Mouse (Mus musculus) CH12.LX (cell line): ENCODE data around the gene Max. TPM values are rescaled to one million over a fixed set of nuclear protein-coding genes. Genes with fewer than 3 reads are reported as not detected.

ENCODE experiments used
- DNase-seq: peaks from one replicate; pipeline ENCODE4 v3.0.0-alpha.2; 2013; ENCODE audit errors: extremely low read depth
- H3K27ac ChIP-seq: 2 replicates; pipeline ENCODE4 v1.5.1; 2012; ENCODE audit warnings: low read depth, mild to moderate bottlenecking, control low read depth, moderate library complexity; ENCODE audit not compliant: insufficient read depth
- H3K27me3 ChIP-seq: replicated peaks from 2 replicates; pipeline ENCODE3; 2012; ENCODE audit warnings: inconsistent platforms
- H3K36me3 ChIP-seq, 2 experiments: replicated peaks in 1 of 2; 2 replicates each; pipeline versions ENCODE3 to v1.6.1; 2012; ENCODE audit warnings: inconsistent platforms in 1 of 2, low read length in 1 of 2, mild to moderate bottlenecking in 1 of 2, mixed read lengths in 1 of 2, moderate library complexity in 1 of 2; ENCODE audit not compliant: control insufficient read depth in 1 of 2, insufficient read depth in 1 of 2
- H3K4me1 ChIP-seq, 2 experiments: 2 replicates each; pipeline ENCODE4 v1.6.1; 2012; ENCODE audit warnings: inconsistent platforms in 1 of 2, moderate library complexity in 1 of 2; ENCODE audit not compliant: insufficient read depth in 2 of 2, control insufficient read depth in 1 of 2
- H3K4me2 ChIP-seq: 2 replicates; pipeline ENCODE4 v1.6.1; 2012; ENCODE audit warnings: low read depth, mild to moderate bottlenecking, control low read depth; ENCODE audit not compliant: poor library complexity, insufficient read depth, severe bottlenecking
- H3K4me3 ChIP-seq, 3 experiments: fragments of 150-350 bp in 1 of 3; sonication (generic) in 1 of 3; replicated peaks in 1 of 3; 2 replicates each; pipeline versions ENCODE3 to v1.5.1; 2011 to 2012; ENCODE audit warnings: low read depth in 2 of 3, low read length in 2 of 3, mild to moderate bottlenecking in 2 of 3, moderate library complexity in 2 of 3, control low read depth in 1 of 3, improper control_type of control experiment in 1 of 3, inconsistent platforms in 1 of 3, mixed read lengths in 1 of 3; ENCODE audit not compliant: poor library complexity in 1 of 3
- H3K79me2 ChIP-seq: replicated peaks from 2 replicates; pipeline ENCODE4 v1.6.1; 2012; ENCODE audit warnings: mild to moderate bottlenecking, moderate library complexity; ENCODE audit not compliant: control insufficient read depth, poor library complexity, insufficient read depth, severe bottlenecking; ENCODE audit errors: extremely low read depth
- H3K9ac ChIP-seq: 2 replicates; pipeline ENCODE4 v1.6.1; 2012; ENCODE audit warnings: low read depth, mild to moderate bottlenecking, control low read depth, moderate library complexity; ENCODE audit not compliant: insufficient read depth
- H3K9me3 ChIP-seq: replicated peaks from 2 replicates; pipeline ENCODE3; 2012; ENCODE audit warnings: low read length, inconsistent platforms, mixed read lengths
- CTCF ChIP-seq, 2 experiments: IDR thresholded peaks in 1 of 2; conservative IDR thresholded peaks in 1 of 2; 2 replicates each; pipeline ENCODE4 v1.5.1; 2011 to 2012; ENCODE audit warnings: low read depth in 2 of 2, low read length in 2 of 2, improper control_type of control experiment in 1 of 2, inconsistent platforms in 1 of 2, mild to moderate bottlenecking in 1 of 2, moderate library complexity in 1 of 2
- E2F4 ChIP-seq: IDR thresholded peaks from 2 replicates; pipeline ENCODE4 v1.6.1; 2011; ENCODE audit warnings: low read depth, low read length, improper control_type of control experiment; ENCODE audit not compliant: insufficient replicate concordance
- HCFC1 ChIP-seq: IDR thresholded peaks from 2 replicates; pipeline ENCODE4 v1.6.1; 2012; ENCODE audit warnings: low read depth, mild to moderate bottlenecking, inconsistent platforms, low read length, improper control_type of control experiment
- NELFE ChIP-seq: IDR thresholded peaks from 2 replicates; pipeline ENCODE4 v1.6.1; 2011; ENCODE audit warnings: low read depth, low read length, improper control_type of control experiment
- NRF1 ChIP-seq: IDR thresholded peaks from 2 replicates; pipeline ENCODE4 v1.6.1; 2014; ENCODE audit warnings: low read depth, mild to moderate bottlenecking, inconsistent platforms, low read length, improper control_type of control experiment, moderate library complexity
- POLR2AphosphoS2 ChIP-seq: IDR thresholded peaks from 2 replicates; pipeline ENCODE4 v1.6.1; 2011; ENCODE audit warnings: low read depth, low read length, improper control_type of control experiment
- RAD21 ChIP-seq: IDR thresholded peaks from 2 replicates; pipeline ENCODE4 v1.6.1; 2011; ENCODE audit warnings: low read depth, mild to moderate bottlenecking, low read length, improper control_type of control experiment, moderate library complexity
- SMC3 ChIP-seq: IDR thresholded peaks from 2 replicates; pipeline ENCODE4 v1.6.1; 2011; ENCODE audit warnings: low read depth, low read length, improper control_type of control experiment
- TBP ChIP-seq: conservative IDR thresholded peaks from 2 replicates; pipeline ENCODE4 v1.6.1; 2011; ENCODE audit warnings: low read depth, low read length, improper control_type of control experiment
- TCF12 ChIP-seq: IDR thresholded peaks from 2 replicates; pipeline ENCODE4 v1.6.1; 2014; ENCODE audit warnings: low read depth, mild to moderate bottlenecking, inconsistent platforms, low read length, improper control_type of control experiment
- ZMIZ1 ChIP-seq: IDR thresholded peaks from 2 replicates; pipeline ENCODE4 v1.6.1; 2012; ENCODE audit warnings: low read depth, mild to moderate bottlenecking, inconsistent platforms, low read length, improper control_type of control experiment
- dilution Hi-C: fragments of 300-500 bp; cut with MboI; formaldehyde crosslinking; loops from 2 replicates; pipeline ENCODE4 v1.14.3; 2020; ENCODE audit warnings: low sequenced_read_pairs; ENCODE audit not compliant: extremely low pct_unique_long_range_greater_than_20kb, extremely low pct_ligation_motif_present
- in situ Hi-C: fragments of 300-500 bp; cut with MboI; formaldehyde crosslinking; loops from 3 replicates; pipeline ENCODE4 v1.14.3; 2019; ENCODE audit warnings: low sequenced_read_pairs, low pct_ligation_motif_present, low pct_unique_long_range_greater_than_20kb, mixed read lengths
- polyA plus RNA-seq: library from polyadenylated mRNA; unstranded; fragments of >175 nt; gene quantifications from 2 replicates; pipeline ENCODE4 v1.2.1, GENCODE M21; 2012; ENCODE audit warnings: low read depth; ENCODE audit not compliant: insufficient read length
- total RNA-seq, 2 experiments: library from RNA; depleted of rRNA; stranded (reverse); fragments of 300-350 nt in 1 of 2; fragments of >200 nt in 1 of 2; gene quantifications; 2 replicates each; pipeline ENCODE4 v1.2.3; 2012 to 2014

The Max gene
- total and polyA plus RNA-seq, 3 experiments: 23.9 to 128 (median 69.6) TPM

DNA sequence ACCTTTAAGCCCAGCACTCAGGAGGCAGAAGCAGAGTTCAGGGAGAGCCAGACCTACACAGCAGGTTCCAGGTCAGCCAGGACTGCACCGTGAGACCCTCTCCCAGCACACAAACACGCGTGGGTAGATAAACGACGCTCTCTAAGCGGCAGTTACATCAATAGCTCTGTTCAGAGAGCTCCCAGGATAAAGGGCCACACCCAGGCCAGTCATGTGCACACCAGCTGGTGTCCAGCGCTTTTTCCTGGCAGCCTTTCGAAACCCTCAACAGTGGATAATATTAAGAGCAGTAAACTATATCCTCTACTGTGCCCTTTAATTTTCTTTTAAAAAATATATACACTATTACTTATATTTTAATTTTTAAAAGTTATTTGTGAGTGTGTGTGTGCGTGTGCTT, 49.8 kb downstream of the Max start:
- peaks cover 17 to 81% of the 10 kb centered on the region in 2 experiments for H3K36me3 ChIP-seq
- DNase-seq: no peak
- H3K27me3 ChIP-seq: no peaks in the 10 kb centered on the region
- no peak overlapping the region for H3K27ac ChIP-seq
- H3K4me1 ChIP-seq: no peaks in the 10 kb centered on the region
- no peak overlapping the region for H3K4me2 ChIP-seq
- dilution Hi-C loops: no loop called here
- no peak overlapping the region for H3K9ac ChIP-seq
- no peak overlapping the region for H3K4me3 ChIP-seq
- in situ Hi-C loops: no loop called here
- H3K79me2 ChIP-seq: no peaks in the 10 kb centered on the region
- no peaks in the 10 kb centered on the region for H3K9me3 ChIP-seq
- TF ChIP-seq POLR2AphosphoS2: no peak
- no peak for TF ChIP-seq TCF12
- TF ChIP-seq HCFC1: no peak
- TF ChIP-seq TBP: no peak

DNA sequence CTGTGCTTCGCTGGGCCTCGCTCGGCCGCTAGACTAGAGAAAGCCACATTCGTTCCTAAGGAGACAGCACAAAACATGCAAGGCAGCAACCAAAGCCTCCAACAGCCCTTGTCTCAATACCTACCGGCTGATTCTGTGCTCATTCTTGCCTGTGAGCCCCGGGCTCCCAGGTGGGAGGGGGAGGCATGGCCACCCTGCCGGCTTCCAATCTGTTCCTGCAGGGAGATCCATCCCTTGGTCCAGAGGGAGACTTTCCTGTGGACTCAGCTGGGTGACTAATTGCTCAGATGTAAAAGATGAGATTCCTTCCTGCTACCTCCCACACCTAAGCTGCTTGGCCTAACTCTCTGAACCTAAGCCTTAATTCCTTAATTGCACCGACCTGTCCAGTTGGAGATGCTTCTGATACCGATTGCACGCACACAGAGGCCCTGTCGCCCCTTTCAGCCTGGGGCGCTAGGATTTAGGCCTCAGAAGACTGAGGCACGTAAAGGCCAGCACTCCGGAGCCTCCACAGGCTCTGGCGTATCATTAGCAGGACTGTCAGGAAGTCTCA, 50.8 kb downstream of the Max start:
- Histone ChIP-seq H3K4me3 (no peak overlapping the region), H3K9ac (no peak overlapping the region), H3K4me1 (no peaks in the 10 kb centered on the region), H3K9me3 (no peaks in the 10 kb centered on the region), H3K27me3 (no peaks in the 10 kb centered on the region), H3K79me2 (no peaks in the 10 kb centered on the region), H3K36me3 (peaks cover 17 to 81% of the 10 kb centered on the region in 2 experiments), H3K4me2 (no peak overlapping the region), H3K27ac (no peak overlapping the region)
- dilution Hi-C loops: no loop called here
- in situ Hi-C loops: no loop called here
- no peak for DNase-seq
- TF ChIP-seq SMC3: no peak
- no peak for TF ChIP-seq E2F4
- TF ChIP-seq NRF1: no peak
- TF ChIP-seq RAD21: no peak
- no peak for TF ChIP-seq NELFE
- TF ChIP-seq ZMIZ1: no peak
- no peak for TF ChIP-seq TBP

DNA sequence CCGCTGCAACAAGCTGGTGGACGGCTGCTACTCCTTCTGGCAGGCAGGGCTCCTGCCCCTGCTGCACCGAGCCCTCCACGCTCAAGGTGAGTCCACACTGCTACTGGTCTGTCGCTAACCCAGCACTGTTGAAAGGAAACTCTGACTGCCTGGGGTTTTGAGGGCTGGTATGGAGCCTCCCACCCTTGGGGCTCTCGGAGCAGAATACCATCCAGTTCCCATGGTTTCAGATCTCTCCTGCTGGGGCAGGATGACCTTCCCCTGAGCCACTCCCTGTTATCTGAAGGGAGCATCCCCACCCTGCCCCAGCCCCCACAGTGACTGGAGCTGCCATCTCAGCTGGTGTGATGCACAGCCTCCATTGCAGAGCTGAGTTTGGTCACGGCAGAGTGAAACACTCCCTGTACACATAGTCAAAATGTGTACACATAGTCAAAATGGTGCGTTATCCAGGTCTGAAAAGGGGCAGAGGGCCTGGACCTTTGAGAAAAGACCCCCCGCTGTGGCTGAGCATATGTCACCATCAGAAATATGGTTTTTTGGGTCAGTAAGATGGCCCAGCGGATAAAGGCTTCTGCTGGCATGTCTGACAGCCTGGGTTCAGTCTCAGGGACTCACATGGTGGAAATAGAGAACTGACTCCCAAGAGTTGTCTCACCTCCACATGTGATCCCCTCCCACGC, 51.6 kb downstream of the Max start:
- no peak for DNase-seq
- Histone ChIP-seq H3K4me2 (no peak overlapping the region), H3K79me2 (no peaks in the 10 kb centered on the region), H3K4me3 (no peak overlapping the region), H3K27ac (no peak overlapping the region), H3K9me3 (no peaks in the 10 kb centered on the region), H3K27me3 (no peaks in the 10 kb centered on the region), H3K36me3 (peaks cover 17 to 83% of the 10 kb centered on the region in 2 experiments), H3K9ac (no peak overlapping the region), H3K4me1 (no peaks in the 10 kb centered on the region)
- dilution Hi-C loops (no loop called here), in situ Hi-C loops (no loop called here)
- no peak for TF ChIP-seq CTCF (conservative IDR thresholded peaks at IDR 0.05 in 1 of 2, IDR thresholded peaks at IDR 0.05 in 1 of 2; ENCODE audit: low read depth in 2 of 2, low read length in 2 of 2)
- TF ChIP-seq NRF1: no peak
